Mouse (Mus musculus) left cerebral cortex, adult 2 months (tissue): Measurements from ENCODE around the gene Cenpp. TPM values are rescaled to one million over a fixed set of nuclear protein-coding genes. Genes with fewer than 3 reads are reported as not detected.

Experiments
- DNase-seq, 2 experiments: peaks; one replicate each; pipeline ENCODE4 v3.0.0; 2021 to 2022; ENCODE audit warnings: low spot score in 2 of 2, mixed read lengths in 1 of 2; ENCODE audit errors: extremely low spot score in 1 of 2
- H3K27ac ChIP-seq: fragments of 200-600 bp; 2 replicates; pipeline ENCODE4 v1.8.1; 2022
- H3K4me3 ChIP-seq: fragments of 200-600 bp; 2 replicates; pipeline ENCODE4 v1.8.1; 2022
- CTCF ChIP-seq: fragments of 200-600 bp; IDR thresholded peaks from 2 replicates; pipeline ENCODE4 v1.8.1; 2022; ENCODE audit warnings: antibody characterized with exemption, mild to moderate bottlenecking, moderate library complexity
- intact Hi-C: fragments of 180-260 bp; cut with DNase I; formaldehyde crosslinking; loops from one replicate; pipeline ENCODE4 v1.15.1; 2025
- total RNA-seq, 2 experiments: library from RNA; stranded (reverse); gene quantifications; 2 replicates each; pipeline ENCODE4 v1.2.3; 2021

The Cenpp gene
- total RNA-seq, 2 experiments from 2014 or later: 0.51 to 1.5 TPM

DNA sequence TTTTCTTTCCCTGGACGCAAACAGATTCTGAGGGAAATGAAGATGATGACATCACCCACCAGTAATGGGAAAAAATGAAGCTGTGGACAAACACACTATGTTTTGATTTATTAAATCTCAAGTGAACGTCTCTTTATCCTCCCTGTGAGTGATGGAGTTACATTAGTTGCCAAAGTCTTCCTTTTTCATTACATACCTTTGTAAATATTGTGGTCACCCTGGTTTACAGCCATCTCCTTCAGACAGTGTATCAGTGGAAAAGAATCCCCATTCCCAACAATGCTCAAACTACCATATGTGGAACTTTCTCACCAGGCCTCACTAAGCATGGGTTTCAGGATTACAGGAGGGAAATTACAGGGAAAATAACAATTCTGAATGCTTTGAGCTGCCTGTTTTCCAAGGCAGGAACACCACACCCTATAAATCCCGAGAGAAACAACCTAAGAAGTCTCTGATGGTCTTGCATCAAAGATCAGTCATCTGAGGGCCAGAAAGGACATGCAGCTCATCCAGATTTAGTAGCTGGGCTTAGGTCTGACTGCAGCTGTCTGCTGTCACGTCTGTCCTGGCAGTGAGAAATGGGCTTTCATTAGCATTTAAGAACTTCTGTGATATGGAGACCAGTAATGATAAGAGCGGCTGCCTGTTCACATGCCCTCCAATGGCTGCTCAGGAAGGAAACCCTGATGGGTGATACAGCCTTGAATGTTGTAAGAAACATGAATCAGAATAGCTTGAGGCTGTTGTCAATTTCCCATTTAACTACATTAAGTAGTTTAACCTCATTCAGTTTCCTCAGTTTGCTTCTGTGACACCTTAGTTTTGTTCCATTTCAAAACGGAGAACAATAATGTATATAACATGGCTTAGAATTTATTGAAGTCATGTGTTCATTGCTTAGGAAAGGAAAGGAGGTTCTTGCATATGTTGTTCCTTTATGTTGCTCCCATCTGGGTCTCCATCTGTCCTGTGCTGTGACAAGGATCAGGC, 159.9 kb downstream of the Cenpp start, which contains the start of gene Tes3-ps:
Gene Tes3-ps (plus strand): TSS at position 943 of the 993 bp plus-strand sequence.
- no peak within 1 kb of the TSS for H3K27ac ChIP-seq
- intact Hi-C loops: no loop called here
- DNase-seq: no peak
- no peak for TF ChIP-seq CTCF
- H3K4me3 ChIP-seq: no peak within 1 kb of the TSS

- Histone ChIP-seq H3K4me3 (no peak overlapping the region), H3K27ac (no peak overlapping the region)
- intact Hi-C loops: no loop called here
- no peak for TF ChIP-seq CTCF
- DNase-seq: no peak
Measured at GRCm38 (mm10) chr13:49485388-49485787, 167.2 kb downstream of the Cenpp start.

DNA sequence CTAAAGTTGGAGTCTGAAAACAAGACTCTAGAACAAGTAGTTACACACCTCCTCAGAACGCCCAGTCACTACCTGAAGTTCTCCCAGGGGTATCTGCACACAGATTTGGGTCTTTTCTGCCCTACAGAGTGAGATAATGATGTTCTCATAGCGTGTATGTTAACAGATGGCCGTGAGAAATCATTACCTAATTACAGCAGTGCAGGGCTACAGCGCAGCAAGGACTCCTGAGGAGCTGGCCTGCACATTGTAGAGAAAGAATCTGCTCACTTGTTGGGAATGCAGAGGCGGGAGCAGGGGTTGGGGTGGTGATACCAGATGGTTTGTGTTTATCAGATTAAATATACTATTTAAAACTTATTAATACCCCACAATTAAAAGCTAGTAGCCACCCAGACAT, 172.0 kb downstream of the Cenpp start:
- peak overlapping the region; percentile 68 for H3K27ac ChIP-seq
- no peak overlapping the region for H3K4me3 ChIP-seq
- intact Hi-C loops: no loop called here
- TF ChIP-seq CTCF: no peak
- no peak for DNase-seq

DNA sequence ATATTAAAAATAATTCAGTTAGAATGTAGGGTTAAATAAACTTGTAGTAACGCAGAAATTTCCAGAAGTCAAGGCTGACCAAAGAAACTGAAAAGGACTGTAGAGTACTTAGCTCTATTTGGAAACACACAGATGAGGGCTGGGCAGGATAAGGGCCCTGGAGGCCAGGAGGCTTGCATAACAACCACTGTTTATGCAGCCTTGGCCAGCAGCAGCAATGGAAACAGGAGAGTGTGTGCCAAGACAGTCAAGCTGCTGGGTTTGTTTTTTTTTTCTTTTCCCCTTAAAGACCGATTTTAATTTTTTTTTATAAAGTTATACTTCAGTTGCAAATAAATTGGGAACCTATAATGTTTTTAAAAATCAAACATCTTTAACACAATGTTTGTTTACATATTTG, 172.5 kb downstream of the Cenpp start:
- peak overlapping the region; percentile 68 for H3K27ac ChIP-seq
- no peak overlapping the region for H3K4me3 ChIP-seq
- no peak for DNase-seq
- intact Hi-C loops: no loop called here
- TF ChIP-seq CTCF: no peak

- intact Hi-C loops: no loop called here
- H3K27ac ChIP-seq: peak overlapping the region; percentile 68
- DNase-seq: no peak
- H3K4me3 ChIP-seq: no peak overlapping the region
- TF ChIP-seq CTCF: no peak
Measured at GRCm38 (mm10) chr13:49479399-49479798, 173.2 kb downstream of the Cenpp start.

- DNase-seq: no peak
- H3K27ac ChIP-seq: no peak overlapping the region; the same call in 1 of the 2 replicates
- no peak overlapping the region for H3K4me3 ChIP-seq
- no peak for TF ChIP-seq CTCF
- intact Hi-C loops: no loop called here
Measured at GRCm38 (mm10) chr13:49478851-49479374, 173.7 kb downstream of the Cenpp start.

DNA sequence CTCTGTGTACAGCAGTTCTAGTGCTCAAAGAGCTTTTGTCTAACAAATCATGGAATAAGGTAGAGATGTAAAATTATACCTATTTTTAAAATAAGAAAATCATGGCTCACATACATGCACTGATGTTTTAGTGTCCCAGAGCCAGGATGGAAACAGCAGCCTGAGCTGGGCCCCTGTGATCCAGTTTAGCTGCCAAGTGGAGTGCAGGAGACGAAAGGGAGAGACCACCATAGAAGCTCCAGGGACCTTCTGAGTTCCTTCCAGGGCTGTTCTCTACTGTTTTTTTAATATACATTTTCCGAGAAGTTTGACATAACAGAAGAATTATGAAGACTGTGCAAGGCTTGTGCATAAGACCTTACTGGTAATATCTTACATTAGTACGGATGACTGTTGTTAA, 174.7 kb downstream of the Cenpp start:
- intact Hi-C loops: no loop called here
- H3K27ac ChIP-seq: no peak overlapping the region
- DNase-seq: no peak
- no peak for TF ChIP-seq CTCF
- no peak overlapping the region for H3K4me3 ChIP-seq

DNA sequence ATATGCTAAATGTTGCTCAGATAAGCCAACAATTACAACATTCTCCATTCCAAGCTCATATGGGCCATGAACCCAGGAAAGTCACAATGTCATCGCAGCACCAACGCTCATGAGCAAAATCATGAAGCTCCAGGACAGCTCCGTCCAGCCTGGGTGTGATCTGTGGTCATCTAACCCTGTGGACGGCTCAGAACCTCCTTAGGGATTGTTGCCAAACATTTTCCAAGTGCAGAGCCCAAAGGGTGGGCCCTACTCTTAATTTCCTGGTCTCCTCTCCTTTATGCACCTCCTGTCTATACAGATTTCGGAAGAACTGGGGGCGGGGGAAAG, 179.9 kb downstream of the Cenpp start:
- TF ChIP-seq CTCF: no peak
- intact Hi-C loops: no loop called here
- no peak for DNase-seq
- H3K4me3 ChIP-seq: no peak overlapping the region
- no peak overlapping the region for H3K27ac ChIP-seq

- TF ChIP-seq CTCF: no peak
- no peak overlapping the region for H3K27ac ChIP-seq
- DNase-seq: no peak
- intact Hi-C loops: no loop called here
- H3K4me3 ChIP-seq: no peak overlapping the region
Measured at GRCm38 (mm10) chr13:49471981-49472675, 180.5 kb downstream of the Cenpp start.

- no peak for DNase-seq
- intact Hi-C loops: no loop called here
- H3K27ac ChIP-seq: no peak overlapping the region
- H3K4me3 ChIP-seq: no peak overlapping the region
- TF ChIP-seq CTCF: no peak
Measured at GRCm38 (mm10) chr13:49470806-49471205, 181.8 kb downstream of the Cenpp start.

DNA sequence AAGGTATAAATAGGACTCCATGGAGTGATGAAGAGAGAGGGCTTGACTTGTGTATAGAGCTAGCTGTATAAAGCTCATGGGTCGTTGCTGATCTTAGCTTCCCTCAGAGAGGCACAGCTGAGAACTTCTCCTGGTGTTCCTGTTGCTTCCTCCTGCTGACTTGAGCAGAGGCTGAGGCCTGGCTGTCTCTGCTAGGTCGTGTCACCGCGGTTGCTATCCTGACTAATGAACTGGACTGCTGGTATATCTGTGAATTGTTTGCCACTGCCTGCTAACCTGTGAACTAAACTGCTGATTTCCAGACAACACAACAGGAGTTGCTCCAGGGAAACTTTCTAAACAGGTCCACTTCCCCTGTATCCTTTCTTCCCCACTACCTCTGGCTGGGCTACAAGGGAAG, 182.3 kb downstream of the Cenpp start:
- DNase-seq: no peak
- Histone ChIP-seq H3K27ac (no peak overlapping the region), H3K4me3 (no peak overlapping the region)
- intact Hi-C loops: no loop called here
- no peak for TF ChIP-seq CTCF

- no peak overlapping the region for H3K4me3 ChIP-seq
- no peak overlapping the region for H3K27ac ChIP-seq
- intact Hi-C loops: no loop called here
- no peak for TF ChIP-seq CTCF
- no peak for DNase-seq
Measured at GRCm38 (mm10) chr13:49469002-49469401, 183.6 kb downstream of the Cenpp start.
